Mouse (Mus musculus): ENCODE measurements at regions not wholly inside any gene's neighbourhood (a gene's known extent, or its start where the extent isn't known, plus 50 kb on each side); places are given as distances from the start of the nearest gene placed in this dataset.

DNA sequence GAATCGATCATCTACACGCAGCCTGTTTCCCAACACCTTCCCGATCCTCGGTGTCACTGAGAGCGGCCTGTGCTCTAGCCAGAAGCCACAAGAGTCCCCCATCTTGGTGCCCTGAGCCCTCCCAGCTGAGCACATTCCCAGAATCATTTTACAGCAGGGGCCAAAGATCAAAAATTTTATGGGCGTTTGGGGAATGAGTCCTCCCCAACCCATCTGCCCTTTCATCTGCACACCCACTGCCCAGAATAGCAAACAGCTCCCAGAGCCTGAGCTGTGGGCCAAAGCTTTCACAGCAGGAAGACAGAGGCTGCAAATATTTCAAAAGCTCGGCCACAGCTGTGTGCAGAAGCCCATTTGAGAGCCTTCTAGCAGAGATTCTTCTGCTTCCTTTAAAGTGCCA, 89.0 kb downstream of the Polr2m start:
- WGBS, result 31% methylated on average over 7 of the region's 7 CpGs
- no peak overlapping the region for H3K27ac ChIP-seq (ENCODE audit: low read depth, low read length)
- peak; percentile 45 for DNase-seq (ENCODE audit: low spot score)

DNA sequence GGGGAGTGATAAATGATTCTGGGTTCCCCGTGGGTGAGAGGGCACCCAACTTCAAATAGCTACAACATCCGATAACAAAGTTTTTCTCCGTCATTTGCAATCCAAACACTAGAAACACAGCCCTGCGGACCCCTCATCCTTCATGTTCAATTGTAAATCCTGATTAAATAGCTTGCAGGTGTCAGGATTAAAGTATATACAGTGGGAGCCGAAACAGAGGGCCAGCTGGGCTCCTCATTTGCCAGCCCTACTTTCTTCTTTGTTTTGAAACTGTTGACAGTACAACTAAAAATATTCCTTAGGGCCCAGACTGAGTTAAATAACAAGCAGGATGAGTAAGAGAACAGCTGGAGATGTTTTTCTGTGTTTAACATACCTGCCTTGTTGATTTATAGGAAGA, 95.5 kb downstream of the Polr2m start:
- ATAC-seq (ENCODE audit: insufficient read depth, low FRiP score, low TSS enrichment), result no peak
- Histone ChIP-seq H3K36me3 (ENCODE audit: control insufficient read depth, insufficient read depth, low read length) (no peaks in the 10 kb centered on the region), H3K27me3 (ENCODE audit: control insufficient read depth, insufficient read depth, low read length) (no peaks in the 10 kb centered on the region), H3K4me2 (ENCODE audit: low read depth) (no peak overlapping the region), H3K4me3 (ENCODE audit: low read depth, low read length) (no peak overlapping the region), H3K9ac (ENCODE audit: low read length) (no peak overlapping the region), H3K9me3 (ENCODE audit: control insufficient read depth, low read length) (no peaks in the 10 kb centered on the region), H3K27ac (ENCODE audit: low read depth, low read length) (no peak overlapping the region), H3K4me1 (ENCODE audit: control insufficient read depth, insufficient read depth, low read length) (no peaks in the 10 kb centered on the region)
- no peak for DNase-seq (ENCODE audit: low spot score)
- 46% methylated on average over 5 of the region's 5 CpGs for WGBS

More for the DNA sequence above, 89.0 kb downstream of the Polr2m start:
- Histone ChIP-seq H3K9ac (ENCODE audit: low read length) (no peak overlapping the region), H3K4me1 (ENCODE audit: control insufficient read depth, insufficient read depth, low read length) (peaks cover 3% of the 10 kb centered on the region; the same call in 1 of the 2 replicates), H3K36me3 (ENCODE audit: control insufficient read depth, insufficient read depth, low read length) (no peaks in the 10 kb centered on the region), H3K4me2 (ENCODE audit: low read depth) (no peak overlapping the region), H3K9me3 (ENCODE audit: control insufficient read depth, low read length) (no peaks in the 10 kb centered on the region), H3K4me3 (ENCODE audit: low read depth, low read length) (no peak overlapping the region), H3K27me3 (ENCODE audit: control insufficient read depth, insufficient read depth, low read length) (no peaks in the 10 kb centered on the region)
- ATAC-seq (ENCODE audit: insufficient read depth, low FRiP score, low TSS enrichment), result no peak

DNA sequence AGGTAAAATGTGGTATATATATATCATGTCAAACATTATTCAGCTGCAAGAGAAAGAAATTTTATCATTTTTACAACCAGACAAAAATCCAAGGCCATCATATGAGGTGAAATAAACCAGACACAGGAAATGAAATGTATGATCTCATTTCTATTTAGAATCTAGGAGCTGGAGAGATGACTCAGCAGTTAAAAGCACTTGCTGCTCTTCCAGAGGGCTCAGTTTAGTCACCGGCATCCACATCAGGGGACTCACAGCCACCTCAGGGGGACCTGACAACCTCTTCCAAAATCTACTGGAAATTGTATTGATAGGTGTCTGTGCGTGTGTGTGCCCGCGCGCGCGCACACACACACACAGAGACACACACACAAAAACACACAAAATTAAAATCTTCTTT, 98.3 kb downstream of the Polr2m start:
- 95% methylated on average over 7 of the region's 7 CpGs for WGBS
- Histone ChIP-seq H3K9ac (ENCODE audit: low read length) (no peak overlapping the region), H3K36me3 (ENCODE audit: control insufficient read depth, insufficient read depth, low read length) (no peaks in the 10 kb centered on the region)

DNA sequence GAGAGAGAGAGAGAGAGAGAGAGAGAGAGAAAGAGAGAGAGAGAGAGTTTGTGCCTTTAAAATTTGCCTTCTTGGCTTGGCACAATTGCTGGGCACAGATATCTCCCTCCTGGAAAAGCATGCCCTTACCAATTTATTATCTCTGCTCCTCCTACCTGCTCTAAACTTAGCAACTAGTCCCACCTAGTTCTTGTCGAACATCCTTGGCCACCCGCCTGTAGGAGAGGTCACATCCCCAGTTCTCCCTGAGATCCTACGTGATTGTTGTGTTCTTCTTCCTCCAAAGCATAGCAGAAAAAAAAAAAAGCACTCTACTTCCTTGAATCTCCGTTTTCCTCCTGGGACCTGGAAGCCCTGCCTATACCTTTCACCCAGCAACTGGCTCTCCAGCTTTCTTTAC, 101.8 kb downstream of the Polr2m start:
- ATAC-seq (ENCODE audit: insufficient read depth, low FRiP score, low TSS enrichment), result no peak
- Histone ChIP-seq H3K4me1 (ENCODE audit: control insufficient read depth, insufficient read depth, low read length) (no peaks in the 10 kb centered on the region), H3K4me2 (ENCODE audit: low read depth) (no peak overlapping the region), H3K4me3 (ENCODE audit: low read depth, low read length) (no peak overlapping the region), H3K27ac (ENCODE audit: low read depth, low read length) (no peak overlapping the region), H3K9ac (ENCODE audit: low read length) (no peak overlapping the region), H3K27me3 (ENCODE audit: control insufficient read depth, insufficient read depth, low read length) (no peaks in the 10 kb centered on the region), H3K9me3 (ENCODE audit: control insufficient read depth, low read length) (no peaks in the 10 kb centered on the region), H3K36me3 (ENCODE audit: control insufficient read depth, insufficient read depth, low read length) (no peaks in the 10 kb centered on the region)
- 72% methylated on average over 4 of the region's 4 CpGs for WGBS
- DNase-seq (ENCODE audit: low spot score), result no peak

More for the DNA sequence above, 98.3 kb downstream of the Polr2m start:
- no peaks in the 10 kb centered on the region for H3K27me3 ChIP-seq (ENCODE audit: control insufficient read depth, insufficient read depth, low read length)
- ATAC-seq (ENCODE audit: insufficient read depth, low FRiP score, low TSS enrichment) (no peak), DNase-seq (ENCODE audit: low spot score) (no peak)
- H3K9me3 ChIP-seq (ENCODE audit: control insufficient read depth, low read length), result no peaks in the 10 kb centered on the region
- no peak overlapping the region for H3K4me3 ChIP-seq (ENCODE audit: low read depth, low read length)
- H3K4me2 ChIP-seq (ENCODE audit: low read depth), result no peak overlapping the region
- H3K4me1 ChIP-seq (ENCODE audit: control insufficient read depth, insufficient read depth, low read length), result no peaks in the 10 kb centered on the region
- no peak overlapping the region for H3K27ac ChIP-seq (ENCODE audit: low read depth, low read length)

DNA sequence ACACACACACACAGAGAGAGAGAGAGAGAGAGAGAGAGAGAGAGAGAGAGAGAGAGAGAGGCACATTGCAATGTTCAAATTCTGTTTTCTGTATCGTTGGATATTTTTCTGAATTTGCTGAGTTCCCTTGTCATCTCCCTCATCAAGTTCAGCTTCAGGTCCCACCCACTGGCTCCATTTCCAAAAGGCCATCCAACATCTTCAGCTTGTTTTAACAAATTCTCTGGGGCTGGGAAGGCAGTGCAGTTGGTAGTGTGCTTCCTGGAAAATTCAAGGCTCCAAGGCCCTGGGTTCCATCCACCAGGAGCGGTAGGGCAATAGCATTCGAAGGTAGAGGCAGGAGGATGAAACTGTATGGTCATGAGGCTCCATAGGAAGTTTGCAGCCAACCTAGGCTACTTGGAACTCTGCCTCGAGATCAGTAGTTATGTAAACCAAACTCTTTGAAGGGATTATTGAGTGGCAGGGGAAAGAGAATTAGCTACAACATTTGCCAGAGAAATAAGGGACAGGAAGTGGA, 105.9 kb downstream of the Polr2m start:
- DNase-seq (ENCODE audit: low spot score) (no peak), ATAC-seq (ENCODE audit: insufficient read depth, low FRiP score, low TSS enrichment) (no peak)
- H3K27me3 ChIP-seq (ENCODE audit: control insufficient read depth, insufficient read depth, low read length), result no peaks in the 10 kb centered on the region
- H3K9ac ChIP-seq (ENCODE audit: low read length), result no peak overlapping the region
- 77% methylated on average over 4 of the region's 4 CpGs for WGBS
- no peak overlapping the region for H3K27ac ChIP-seq (ENCODE audit: low read depth, low read length)
- H3K4me2 ChIP-seq (ENCODE audit: low read depth), result no peak overlapping the region
- no peak overlapping the region for H3K4me3 ChIP-seq (ENCODE audit: low read depth, low read length)
- no peaks in the 10 kb centered on the region for H3K36me3 ChIP-seq (ENCODE audit: control insufficient read depth, insufficient read depth, low read length)
- no peaks in the 10 kb centered on the region for H3K4me1 ChIP-seq (ENCODE audit: control insufficient read depth, insufficient read depth, low read length)
- H3K9me3 ChIP-seq (ENCODE audit: control insufficient read depth, low read length), result no peaks in the 10 kb centered on the region

DNA sequence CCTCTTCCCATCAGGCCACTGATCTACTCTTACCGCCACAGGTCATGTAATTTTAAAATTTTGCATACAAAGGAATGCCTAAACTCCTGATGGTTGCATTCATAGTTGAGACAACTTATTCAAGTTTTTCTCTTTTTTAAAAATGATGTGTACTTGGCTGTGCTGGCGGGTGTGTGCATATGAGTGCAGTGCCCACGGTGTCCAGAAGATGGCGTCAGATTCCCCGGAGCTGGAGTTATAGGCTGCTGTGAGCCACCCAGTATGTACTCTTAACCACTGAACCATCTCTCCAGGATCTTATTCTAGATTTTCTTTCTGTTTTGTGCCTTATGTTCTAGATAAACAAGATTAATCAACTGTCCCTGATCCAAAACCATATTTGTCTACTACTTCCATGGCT, 116.0 kb downstream of the Polr2m start:
- H3K9me3 ChIP-seq (ENCODE audit: control insufficient read depth, low read length), result 0 out of 2 replicates have a peak, but pooled peaks cover 2% of the 10 kb centered on the region
- no peaks in the 10 kb centered on the region for H3K4me1 ChIP-seq (ENCODE audit: control insufficient read depth, insufficient read depth, low read length)
- ATAC-seq (ENCODE audit: insufficient read depth, low FRiP score, low TSS enrichment) (no peak), DNase-seq (ENCODE audit: low spot score) (no peak)
- H3K27ac ChIP-seq (ENCODE audit: low read depth, low read length), result no peak overlapping the region
- H3K36me3 ChIP-seq (ENCODE audit: control insufficient read depth, insufficient read depth, low read length), result no peaks in the 10 kb centered on the region
- no peaks in the 10 kb centered on the region for H3K27me3 ChIP-seq (ENCODE audit: control insufficient read depth, insufficient read depth, low read length)
- no peak overlapping the region for H3K9ac ChIP-seq (ENCODE audit: low read length)
- H3K4me2 ChIP-seq (ENCODE audit: low read depth), result no peak overlapping the region
- WGBS, result 91% methylated on average over 5 of the region's 5 CpGs
- no peak overlapping the region for H3K4me3 ChIP-seq (ENCODE audit: low read depth, low read length)

DNA sequence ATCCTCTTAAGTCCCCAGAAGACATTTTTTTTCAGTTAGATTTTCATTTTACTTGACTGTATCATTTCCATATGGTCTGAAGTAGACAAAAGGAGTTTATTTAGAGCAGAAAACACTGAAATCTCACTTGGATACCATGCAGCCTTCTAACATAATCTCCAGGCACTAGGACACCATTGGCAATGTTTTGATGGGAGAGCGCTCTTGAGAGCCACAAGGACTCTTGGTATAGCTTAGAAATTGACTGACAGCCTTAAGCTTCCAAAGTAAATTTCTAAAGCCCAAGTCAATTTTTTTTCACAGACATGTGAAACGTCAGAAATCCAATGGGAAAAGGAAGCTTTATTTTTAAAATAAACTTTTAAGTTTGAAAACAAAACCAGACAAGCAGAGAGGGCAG, 116.5 kb downstream of the Polr2m start:
- H3K4me1 ChIP-seq (ENCODE audit: control insufficient read depth, insufficient read depth, low read length), result no peaks in the 10 kb centered on the region
- H3K27ac ChIP-seq (ENCODE audit: low read depth, low read length), result no peak overlapping the region
- H3K27me3 ChIP-seq (ENCODE audit: control insufficient read depth, insufficient read depth, low read length), result no peaks in the 10 kb centered on the region
- no peak overlapping the region for H3K4me3 ChIP-seq (ENCODE audit: low read depth, low read length)
- 72% methylated on average over 2 of the region's 2 CpGs for WGBS
- no peak for ATAC-seq (ENCODE audit: insufficient read depth, low FRiP score, low TSS enrichment)
- no peak overlapping the region for H3K9ac ChIP-seq (ENCODE audit: low read length)
- 0 out of 2 replicates have a peak, but pooled peaks cover 2% of the 10 kb centered on the region for H3K9me3 ChIP-seq (ENCODE audit: control insufficient read depth, low read length)
- H3K4me2 ChIP-seq (ENCODE audit: low read depth), result no peak overlapping the region
- DNase-seq (ENCODE audit: low spot score), result no peak
- no peaks in the 10 kb centered on the region for H3K36me3 ChIP-seq (ENCODE audit: control insufficient read depth, insufficient read depth, low read length)

DNA sequence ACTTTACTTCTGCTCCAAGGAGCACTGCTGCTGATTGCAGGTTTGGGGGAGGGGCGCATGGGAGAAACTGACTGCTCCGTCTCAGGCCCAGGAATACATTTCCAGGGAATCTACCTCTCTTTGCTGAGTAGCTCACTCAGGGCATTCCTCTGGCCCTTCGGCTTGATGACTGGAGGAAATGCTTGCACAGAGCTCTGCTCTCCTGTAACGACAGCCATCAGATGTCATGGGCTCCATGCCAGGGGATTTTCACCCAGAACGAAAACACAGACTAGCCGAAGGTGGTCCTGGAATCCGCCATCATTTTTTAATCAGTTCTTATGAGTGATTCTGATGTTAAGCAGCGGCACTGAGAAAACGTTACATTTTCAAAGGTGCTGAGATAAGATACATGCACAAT, 119.2 kb downstream of the Polr2m start:
- Histone ChIP-seq H3K36me3 (ENCODE audit: control insufficient read depth, insufficient read depth, low read length) (no peaks in the 10 kb centered on the region), H3K4me2 (ENCODE audit: low read depth) (no peak overlapping the region), H3K27me3 (ENCODE audit: control insufficient read depth, insufficient read depth, low read length) (no peaks in the 10 kb centered on the region), H3K9me3 (ENCODE audit: control insufficient read depth, low read length) (0 out of 2 replicates have a peak, but pooled peaks cover 2% of the 10 kb centered on the region), H3K4me3 (ENCODE audit: low read depth, low read length) (no peak overlapping the region), H3K9ac (ENCODE audit: low read length) (no peak overlapping the region), H3K4me1 (ENCODE audit: control insufficient read depth, insufficient read depth, low read length) (no peaks in the 10 kb centered on the region), H3K27ac (ENCODE audit: low read depth, low read length) (no peak overlapping the region)
- ATAC-seq (ENCODE audit: insufficient read depth, low FRiP score, low TSS enrichment) (no peak), DNase-seq (ENCODE audit: low spot score) (no peak)
- WGBS, result 84% methylated on average over 9 of the region's 9 CpGs

DNA sequence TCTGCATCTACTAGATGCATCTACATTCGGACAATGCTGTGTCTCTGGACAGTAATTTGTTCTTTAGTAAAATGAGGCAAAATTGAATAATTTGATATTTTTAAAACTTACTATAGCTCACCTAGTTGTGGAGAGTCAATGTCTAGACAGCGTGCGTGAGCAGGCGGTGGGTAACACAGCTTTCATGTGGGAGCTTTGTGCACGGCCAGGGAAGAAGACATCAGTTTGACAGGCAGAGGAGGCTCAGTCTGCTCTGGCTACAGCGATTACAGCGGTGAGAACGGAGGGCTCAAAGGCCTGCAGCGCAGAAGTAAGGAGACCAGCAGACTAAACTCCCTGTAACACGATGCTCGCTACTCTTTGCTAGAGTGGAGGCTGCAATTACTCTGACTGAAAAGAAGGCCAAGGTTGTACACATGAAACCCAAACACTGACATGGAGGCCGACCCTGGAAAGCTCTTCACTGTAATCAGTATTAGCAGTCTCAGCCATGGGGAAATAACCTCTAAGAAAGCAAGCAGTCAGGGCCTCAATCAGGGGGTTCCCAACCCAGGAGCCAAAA, 120.5 kb downstream of the Polr2m start:
- 0 out of 2 replicates have a peak, but pooled peaks cover 2% of the 10 kb centered on the region for H3K9me3 ChIP-seq (ENCODE audit: control insufficient read depth, low read length)

More for the DNA sequence above, 120.5 kb downstream of the Polr2m start:
- no peaks in the 10 kb centered on the region for H3K36me3 ChIP-seq (ENCODE audit: control insufficient read depth, insufficient read depth, low read length)
- WGBS, result 69% methylated on average over 12 of the region's 12 CpGs
- H3K4me2 ChIP-seq (ENCODE audit: low read depth), result no peak overlapping the region
- no peak for DNase-seq (ENCODE audit: low spot score)
- H3K9ac ChIP-seq (ENCODE audit: low read length), result no peak overlapping the region
- no peak for ATAC-seq (ENCODE audit: insufficient read depth, low FRiP score, low TSS enrichment)
- H3K27me3 ChIP-seq (ENCODE audit: control insufficient read depth, insufficient read depth, low read length), result no peaks in the 10 kb centered on the region
- no peaks in the 10 kb centered on the region for H3K4me1 ChIP-seq (ENCODE audit: control insufficient read depth, insufficient read depth, low read length)
- no peak overlapping the region for H3K27ac ChIP-seq (ENCODE audit: low read depth, low read length)
- no peak overlapping the region for H3K4me3 ChIP-seq (ENCODE audit: low read depth, low read length)

Measured in neural tube, embryonic 11.5 days (tissue).